Mouse (Mus musculus) erythroblast, embryonic 14.5 days (primary cell): ENCODE measurements around the gene 0610040J01Rik.

Experiments
- GATA1 ChIP-seq: IDR thresholded peaks from 2 replicates; pipeline ENCODE4 v1.6.1; 2012; ENCODE audit warnings: low read length, inconsistent platforms, mixed read lengths
- TAL1 ChIP-seq: IDR thresholded peaks from 3 replicates; pipeline ENCODE4 v1.6.1; 2012; ENCODE audit warnings: low read length, inconsistent platforms, mixed read lengths

- TF ChIP-seq GATA1 (no peak), TAL1 (no peak)
Observed at GRCm38 (mm10) chr5:63936740-63937139, 124.6 kb downstream of the 0610040J01Rik start.
